Mouse (Mus musculus): ENCODE measurements around the gene Cdkn2aipnl. TPM values are rescaled to one million over a fixed set of nuclear protein-coding genes. Genes with fewer than 3 reads are reported as not detected.

Gene Cdkn2aipnl
- 10 to 100 TPM; 40.6 to 44.1 TPM for total RNA-seq (2021)
- long read RNA-seq, transcript Cdkn2aipnl-201 (3 exons, 1,832 nt), result major isoform, 47 of 60 reads
- long read RNA-seq, partial matches to known transcripts, result 10 of 60 reads
- long read RNA-seq, other reads (novel, unspliced or antisense), result 3 of 60 reads

- peak; percentile 95 to 97 for DNase-seq (ENCODE audit: low spot score in 2 of 2)
Observed at GRCm38 (mm10) chr11:51967443-51968401, at the start of gene Cdkn2aipnl. TSS of gene Cdkn2aipnl (plus strand) at chr11:51967661.

DNA sequence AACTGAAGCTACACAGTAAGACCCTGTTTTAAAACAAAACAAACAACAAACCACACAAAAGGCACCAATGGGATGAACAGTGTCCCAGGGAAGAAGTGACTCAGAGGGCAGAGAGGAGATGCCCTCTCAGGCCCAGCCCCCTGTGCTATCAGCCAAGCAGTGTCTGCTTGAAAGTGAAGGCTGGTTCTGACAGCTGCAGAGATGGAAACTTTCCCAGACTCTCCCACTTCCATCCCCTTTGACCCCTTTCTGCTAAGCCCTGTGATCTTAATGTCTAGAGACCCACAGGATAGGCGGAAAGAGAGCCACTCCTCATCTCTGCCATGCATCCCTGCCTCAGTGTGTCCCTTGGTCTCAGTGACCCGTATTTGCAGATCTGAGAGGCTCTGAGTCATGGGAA, 49.5 kb upstream of the Cdkn2aipnl start:
- no peak for DNase-seq (ENCODE audit: low spot score in 2 of 2)

GRCm38 (mm10) chr11:51918576-51918975, 48.9 kb upstream of the Cdkn2aipnl start:
- no peak for DNase-seq (ENCODE audit: low spot score in 2 of 2)

DNA sequence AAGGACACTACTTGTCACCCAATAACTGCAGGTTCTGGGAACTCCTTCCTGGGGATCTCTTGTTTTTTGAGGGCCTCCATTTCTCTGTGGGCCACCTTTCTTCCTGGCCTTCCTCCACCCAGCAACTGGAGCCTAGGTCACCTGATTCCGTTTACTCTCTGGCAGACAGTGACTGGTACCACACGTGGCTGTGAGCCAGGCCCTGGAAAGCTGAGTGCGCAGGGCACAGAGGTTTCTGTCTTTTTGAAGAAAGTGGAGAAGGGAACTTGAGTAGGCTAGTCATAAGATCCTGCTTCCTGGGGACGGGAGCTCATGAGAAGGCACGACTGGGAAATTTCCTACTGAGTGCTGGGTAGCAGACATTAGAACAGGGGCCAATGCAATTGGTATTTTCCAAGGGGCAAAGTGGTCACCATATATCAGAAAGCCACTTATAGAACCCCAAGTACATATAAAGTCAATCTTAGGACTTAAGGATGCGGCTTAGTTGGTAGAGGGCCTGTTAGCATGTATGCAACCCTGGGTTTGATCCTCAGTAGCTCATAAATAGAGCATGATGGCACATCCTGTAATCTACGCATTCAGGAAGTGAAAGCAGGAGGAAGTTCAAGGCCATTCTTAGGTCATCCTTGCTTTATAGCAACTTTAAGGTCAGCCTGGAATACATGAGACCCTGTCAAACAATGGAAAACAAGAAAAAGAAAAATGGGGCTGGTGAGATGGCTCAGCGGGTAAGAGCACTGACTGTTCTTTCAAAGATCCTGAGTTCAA, 45.9 kb upstream of the Cdkn2aipnl start:
- peak in 1 of 2 experiments; percentile 17 for DNase-seq (ENCODE audit: low spot score in 2 of 2)

DNA sequence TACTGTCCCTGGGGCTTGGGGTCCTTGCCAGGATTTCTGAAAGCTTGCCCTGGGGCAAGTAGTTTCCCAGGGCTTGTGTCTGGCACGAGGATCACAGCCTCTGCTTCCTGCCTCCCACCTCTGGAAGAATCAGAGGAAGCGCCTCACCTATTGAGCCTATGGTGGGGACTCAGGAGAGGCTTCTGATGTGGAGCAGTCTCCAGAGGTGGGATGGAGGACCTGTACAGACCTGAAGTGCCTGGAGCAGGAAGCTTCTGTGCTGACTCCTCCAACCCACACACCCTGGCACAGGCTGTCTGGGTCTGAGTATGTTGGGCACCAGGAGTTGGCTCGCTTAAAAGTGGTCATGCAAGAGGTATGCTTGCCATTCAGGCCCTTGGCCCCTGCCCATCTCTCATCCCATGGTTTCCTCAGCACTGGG, 45.0 kb upstream of the Cdkn2aipnl start:
- no peak for DNase-seq (ENCODE audit: low spot score in 2 of 2)

DNA sequence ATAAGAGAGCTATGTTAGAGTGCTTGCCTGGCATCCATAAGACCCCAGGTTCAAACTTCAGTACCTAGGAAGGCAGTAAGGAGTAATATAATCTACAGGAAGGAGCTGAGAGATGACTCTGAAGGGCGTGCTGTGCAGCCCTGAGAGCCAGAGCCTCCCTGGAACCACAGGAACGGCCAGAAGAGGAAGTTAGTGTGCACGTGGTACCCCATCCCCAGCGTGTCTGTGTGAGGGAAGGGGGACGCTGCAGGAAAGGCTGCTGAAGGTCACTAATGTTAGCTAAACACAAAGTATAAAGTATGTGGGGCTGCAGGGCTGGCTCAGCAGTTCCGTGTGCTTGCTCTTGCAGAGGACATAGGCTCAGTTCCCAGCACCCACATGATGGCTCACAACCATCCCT, 41.9 kb upstream of the Cdkn2aipnl start:
- DNase-seq (ENCODE audit: low spot score in 2 of 2), result no peak

- DNase-seq (ENCODE audit: low spot score in 2 of 2), result no peak
Observed at GRCm38 (mm10) chr11:51926385-51926784, 41.1 kb upstream of the Cdkn2aipnl start.

DNA sequence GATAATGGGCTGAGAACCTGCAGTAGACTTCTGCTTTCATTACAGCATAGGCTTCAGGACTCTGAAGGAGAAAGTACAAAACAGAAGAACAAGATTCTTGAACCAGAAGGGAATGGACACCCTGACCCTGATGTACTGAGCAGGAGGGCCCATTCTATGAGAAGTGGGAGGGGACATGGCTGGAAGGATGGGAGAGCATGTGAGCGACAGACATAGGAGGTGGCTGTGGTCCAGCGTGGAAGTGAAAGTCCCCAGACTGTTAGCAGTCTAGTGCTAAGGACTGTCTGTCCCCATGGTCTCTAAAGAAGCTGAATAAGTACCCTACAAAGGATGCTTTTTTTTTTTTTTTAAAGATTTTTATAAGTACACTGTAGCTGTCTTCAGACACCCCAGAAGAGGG, 40.4 kb upstream of the Cdkn2aipnl start:
- DNase-seq (ENCODE audit: low spot score in 2 of 2), result no peak

- DNase-seq (ENCODE audit: low spot score in 2 of 2), result no peak
Observed at GRCm38 (mm10) chr11:51931138-51931537, 36.3 kb upstream of the Cdkn2aipnl start.

GRCm38 (mm10) chr11:51931790-51932189, 35.7 kb upstream of the Cdkn2aipnl start:
- DNase-seq (ENCODE audit: low spot score in 2 of 2), result no peak

DNA sequence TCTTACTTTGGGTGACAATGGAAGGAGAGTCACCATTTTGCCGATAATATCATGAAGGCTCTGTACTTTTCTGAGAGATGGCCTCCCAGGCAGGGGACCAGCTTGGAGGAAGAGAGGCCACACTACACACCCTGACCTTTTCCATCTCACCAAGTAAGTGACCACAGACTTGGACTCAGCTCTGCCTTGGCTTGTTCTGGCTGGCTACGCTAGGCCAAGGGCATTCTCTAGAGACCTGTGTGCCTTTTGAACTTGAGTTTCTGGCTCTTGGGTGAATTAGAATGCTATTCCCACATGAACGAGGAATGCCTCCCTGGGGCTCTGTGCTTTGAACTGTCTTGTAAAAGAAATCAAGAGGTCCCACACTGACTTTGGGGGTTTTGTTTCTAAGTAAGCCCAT, 33.2 kb upstream of the Cdkn2aipnl start:
- no peak for DNase-seq (ENCODE audit: low spot score in 2 of 2)

GRCm38 (mm10) chr11:51935636-51936434, 31.6 kb upstream of the Cdkn2aipnl start:
- no peak for DNase-seq (ENCODE audit: low spot score in 2 of 2)

GRCm38 (mm10) chr11:51937361-51937781, 30.1 kb upstream of the Cdkn2aipnl start:
- no peak for DNase-seq (ENCODE audit: low spot score in 2 of 2)

DNA sequence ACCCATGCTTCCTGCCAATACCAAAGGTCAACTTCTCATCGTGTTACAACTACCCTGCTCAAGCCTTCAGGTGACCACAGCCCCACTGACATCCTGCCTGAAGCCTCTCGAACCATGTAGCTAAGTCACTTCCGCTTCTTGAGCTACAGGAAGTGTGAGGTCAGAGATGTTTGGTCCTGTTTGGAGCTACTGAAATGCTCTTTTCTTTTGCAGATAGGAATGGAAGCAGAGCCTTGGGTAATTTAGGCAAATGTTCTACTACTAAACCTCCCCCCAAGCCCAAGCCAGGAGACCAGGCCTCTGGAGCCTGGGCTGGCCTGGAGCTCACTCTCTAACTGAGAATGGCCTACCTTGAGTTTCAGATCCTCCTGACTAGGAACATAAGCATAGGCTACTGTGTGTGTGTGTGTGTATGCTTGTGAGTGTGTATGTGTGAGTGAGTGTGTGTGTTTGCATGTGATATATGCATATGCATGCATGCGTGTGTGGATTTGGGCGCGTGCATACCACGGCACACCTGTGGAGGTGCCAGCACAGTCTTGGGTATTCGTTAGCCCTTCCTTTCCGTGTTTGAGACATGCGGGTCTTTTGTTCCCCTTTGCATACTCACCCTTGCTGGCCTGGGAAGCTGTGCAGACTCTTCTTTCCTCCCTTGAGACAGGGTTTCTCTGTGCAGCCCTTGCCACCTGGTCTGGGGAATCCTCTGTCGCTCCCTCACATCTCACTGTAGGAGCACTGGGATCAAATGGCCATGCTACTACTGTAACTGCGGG, 28.5 kb upstream of the Cdkn2aipnl start:
- no peak for DNase-seq (ENCODE audit: low spot score in 2 of 2)

GRCm38 (mm10) chr11:51939590-51939955, 27.9 kb upstream of the Cdkn2aipnl start:
- no peak for DNase-seq (ENCODE audit: low spot score in 2 of 2)

DNA sequence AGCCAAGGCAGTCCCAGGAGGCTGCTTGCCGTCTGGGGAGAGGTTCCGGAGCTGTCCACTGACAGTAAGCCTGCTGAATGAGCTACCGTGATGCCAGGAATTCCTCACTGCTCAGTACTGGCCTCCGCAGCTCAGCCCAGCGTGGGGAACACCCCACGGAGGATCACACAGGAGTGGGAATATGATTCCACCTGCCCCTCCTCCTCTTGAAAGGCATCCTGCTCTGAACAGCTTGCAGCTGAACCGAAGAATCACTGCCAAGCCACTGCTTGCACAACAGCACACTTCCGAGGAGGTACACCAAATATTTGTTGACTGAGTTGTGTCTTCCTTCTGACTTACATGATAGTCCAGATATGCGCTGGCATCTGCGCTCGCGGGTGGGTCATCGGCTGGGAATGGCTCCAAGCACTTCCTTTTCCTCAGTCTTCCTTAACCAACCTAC, 26.9 kb upstream of the Cdkn2aipnl start:
- DNase-seq (ENCODE audit: low spot score in 2 of 2), result peak; percentile 17 to 38

- peak in 1 of 2 experiments; percentile 9 for DNase-seq (ENCODE audit: low spot score in 2 of 2)
Observed at GRCm38 (mm10) chr11:51942602-51943499, 24.6 kb upstream of the Cdkn2aipnl start.

DNA sequence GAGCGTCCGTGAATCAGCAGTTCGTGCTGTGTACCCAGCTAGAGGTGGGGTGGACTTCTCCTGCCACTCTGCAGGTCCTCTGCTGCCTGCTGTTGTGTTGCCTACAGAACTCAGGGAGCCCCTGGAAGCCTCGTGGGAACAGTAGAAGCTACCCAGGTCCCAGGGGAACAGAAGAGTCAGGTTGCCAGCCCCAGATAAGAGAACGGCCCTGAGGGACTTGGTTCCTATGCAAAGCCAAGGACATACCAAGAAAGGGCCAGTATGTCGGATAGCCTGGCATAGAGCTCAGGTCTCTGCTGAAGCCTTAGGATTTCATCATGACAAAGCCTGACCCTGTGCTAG, 24.0 kb upstream of the Cdkn2aipnl start:
- no peak for DNase-seq (ENCODE audit: low spot score in 2 of 2)

GRCm38 (mm10) chr11:51944239-51944638, 23.2 kb upstream of the Cdkn2aipnl start:
- DNase-seq (ENCODE audit: low spot score in 2 of 2), result no peak

Measured in layer of hippocampus, adult 18-20 months (tissue).